9 mouse cellular contexts compared by ENCODE assay signal in the genomic region with DNA sequence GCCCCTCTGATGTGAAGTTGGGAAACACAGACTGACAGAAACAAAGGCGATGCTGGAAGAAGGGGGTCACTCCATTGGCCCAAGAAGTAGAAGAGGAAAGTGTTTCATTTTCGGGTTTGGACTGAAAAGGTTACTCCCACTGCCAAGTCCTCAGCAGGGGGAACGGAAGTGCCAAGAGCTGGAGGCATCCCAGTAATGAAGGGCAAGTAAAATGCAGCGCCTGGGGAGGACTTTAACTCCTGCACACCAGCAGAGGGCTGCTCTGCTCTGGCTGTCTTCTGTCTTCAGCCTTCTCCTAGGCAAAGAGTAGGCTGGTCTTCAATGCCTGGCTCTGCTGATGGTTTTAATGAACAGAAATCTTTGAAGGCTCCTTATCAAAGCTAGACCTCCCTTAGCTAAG.
DNase-seq lines count a peak whose midpoint lies in the region; ATAC-seq lines count a peak whose summit lies in the region.
"Had no signal": no experiment of that assay in that cellular context is flagged by ENCODE, and none has a peak within 500 bp of the region (broad histone marks: within the 10 kb centered on the region; RNA-seq: fewer than 3 reads in every experiment).

No protein-coding gene starts in this region.

- no peak for ATAC-seq in erythroid progenitor cell, adult 5-6 weeks (replicated peaks; ENCODE audit: low FRiP score, poor library complexity, severe bottlenecking)

- peak; percentile 23 for DNase-seq in adrenal gland, postnatal 14 days
- DNase-seq in adrenal gland, adult 8-10 months = no peak
- peak; percentile 35 to 40 for DNase-seq in left cerebral cortex, postnatal 10 days (ENCODE audit: extremely low spot score in 1 of 2, low spot score in 2 of 2)
- DNase-seq in left cerebral cortex, adult 18-20 months (ENCODE audit: low spot score in 2 of 2) = no peak
- DNase-seq in cerebellum, adult 8-10 months = peak; percentile 40
- DNase-seq in layer of hippocampus, postnatal 36 days = peak; percentile 20 to 23
- no peak for DNase-seq in c-Kit-positive CD71-positive TER-119-positive erythroid progenitor cells, embryonic 14.5 days (ENCODE audit: low spot score)
- DNase-seq: kidney, postnatal 25 days had no signal

- intact Hi-C loops in left cerebral cortex, postnatal 10 days (cut with DNase I) = no loop called here

Comparison
In these comparisons a context has a peak if more than half of its experiments do, and no peak if none do; other contexts are left out.
1. DNase-seq: peak in adrenal gland, postnatal 14 days (single experiment), left cerebral cortex, postnatal 10 days (2 of 2), cerebellum, adult 8-10 months (single experiment) and layer of hippocampus, postnatal 36 days (2 of 2); none in adrenal gland, adult 8-10 months (single experiment), left cerebral cortex, adult 18-20 months (0 of 2) and c-Kit-positive CD71-positive TER-119-positive erythroid progenitor cells, embryonic 14.5 days (single experiment).